Mouse (Mus musculus): ENCODE measurements around the gene Csnk2b.

DNA sequence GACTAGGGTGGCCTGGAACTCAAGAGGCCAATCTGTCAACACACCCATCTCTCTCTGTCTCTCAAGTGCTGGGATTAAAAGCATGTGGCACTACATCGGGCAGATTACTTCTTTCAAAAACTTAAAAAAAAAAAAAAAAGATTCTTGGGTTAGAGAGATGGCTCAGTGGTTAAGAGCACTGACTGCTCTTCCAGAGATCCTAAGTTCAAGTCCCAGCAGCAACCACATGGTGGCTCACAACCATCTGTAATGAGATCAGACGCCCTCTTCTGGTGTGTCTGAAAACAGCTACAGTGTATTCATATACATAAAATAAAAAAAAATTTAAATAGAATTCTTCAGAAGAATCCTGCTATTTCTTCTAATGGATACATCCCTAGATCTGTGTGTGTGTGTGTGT, 33.7 kb downstream of the Csnk2b start:
- TF ChIP-seq CTCF (IDR thresholded peaks at IDR 0.05; ENCODE audit: low read depth) (peak; percentile 41; the same call in 1 of the 2 replicates), EP300 (IDR thresholded peaks at IDR 0.05; ENCODE audit: low read depth) (no peak)

All from liver, postnatal 0 days (tissue).